Mouse (Mus musculus) lung, postnatal 0 days (tissue): Measurements from ENCODE around the gene Plin5.
A peak's percentile ranks its signal among the peaks of the same experiment; 100 is the strongest.

Experiments
- CTCF ChIP-seq: IDR thresholded peaks from 2 replicates; pipeline ENCODE4 v1.5.1; 2016; ENCODE audit warnings: antibody characterized with exemption, mild to moderate bottlenecking
- EP300 ChIP-seq: IDR thresholded peaks from 2 replicates; pipeline ENCODE4 v1.6.1; 2016; ENCODE audit warnings: antibody characterized with exemption, mild to moderate bottlenecking, control low read depth

DNA sequence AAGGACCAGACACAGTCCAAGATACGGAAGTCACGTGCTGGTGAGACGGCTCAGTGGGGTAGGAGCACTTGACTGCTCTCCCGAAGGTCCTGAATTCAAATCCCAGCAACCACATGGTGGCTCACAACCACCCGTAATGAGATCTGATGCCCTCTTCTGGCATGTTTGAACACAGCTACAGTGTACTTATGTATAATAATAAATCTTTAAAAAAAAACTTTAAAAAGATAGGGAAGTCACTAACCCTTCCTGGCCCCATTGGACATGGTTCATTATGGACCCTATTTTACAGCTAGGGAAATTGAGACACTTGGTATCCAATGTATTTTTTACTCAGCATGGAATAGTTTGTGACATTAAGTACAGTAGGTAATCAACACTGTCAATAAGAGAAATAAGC is 39.9 kb downstream of the Plin5 start:
- TF ChIP-seq CTCF, result 0 out of 2 replicates have a peak, but pooled peaks have one; percentile 1
- TF ChIP-seq EP300, result no peak
